Mouse (Mus musculus): ENCODE measurements around the gene Pdzd3.

The Pdzd3 gene

DNA sequence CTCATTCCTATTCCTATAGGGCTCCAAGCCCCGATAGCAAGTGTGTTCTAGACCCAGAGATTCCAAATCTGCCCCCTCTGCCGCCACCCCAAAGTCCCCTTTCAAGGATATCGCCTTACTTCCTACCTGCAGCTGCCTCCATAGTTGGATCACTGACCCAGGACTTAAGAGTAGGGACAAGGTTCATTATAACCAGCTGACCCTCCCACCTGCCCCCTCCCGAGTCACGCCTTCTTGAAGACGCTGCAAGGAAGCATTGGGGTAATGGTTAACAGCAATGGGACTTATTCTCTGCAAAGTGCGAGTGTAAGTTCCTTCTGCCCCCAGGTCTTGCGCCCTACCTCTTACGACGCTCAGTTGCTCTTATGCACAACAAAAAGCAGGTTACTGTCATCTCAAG is at the start of gene Pdzd3:
Gene Pdzd3 (minus strand): TSS at position 158 of the 400 bp plus-strand sequence.
- WGBS = 93% methylated on average over 10 of the region's 10 CpGs

- 96% methylated on average over 3 of the region's 3 CpGs for WGBS
Observed at GRCm38 (mm10) chr9:44300001-44300400, 48.7 kb upstream of the Pdzd3 start.

DNA sequence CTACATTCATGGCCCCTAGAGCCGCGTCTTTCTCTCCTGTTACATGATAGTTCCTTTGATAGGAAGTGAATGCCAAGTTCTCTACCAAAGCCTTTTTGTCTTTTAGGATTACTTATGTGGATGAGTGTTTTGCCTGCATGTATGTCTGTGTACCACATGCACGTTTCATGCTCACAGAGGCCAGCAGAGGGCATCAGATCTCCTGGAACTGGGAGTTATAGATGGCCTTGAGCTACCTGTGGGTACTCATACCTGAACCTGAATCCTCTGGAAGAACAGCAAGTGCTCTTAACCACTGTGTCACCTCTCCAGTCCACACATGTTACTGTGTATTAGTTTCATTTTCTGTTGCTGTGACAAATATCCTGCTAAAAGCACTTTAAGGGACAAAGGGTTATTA is 41.2 kb upstream of the Pdzd3 start:
- WGBS = 61% methylated on average over 3 of the region's 3 CpGs

DNA sequence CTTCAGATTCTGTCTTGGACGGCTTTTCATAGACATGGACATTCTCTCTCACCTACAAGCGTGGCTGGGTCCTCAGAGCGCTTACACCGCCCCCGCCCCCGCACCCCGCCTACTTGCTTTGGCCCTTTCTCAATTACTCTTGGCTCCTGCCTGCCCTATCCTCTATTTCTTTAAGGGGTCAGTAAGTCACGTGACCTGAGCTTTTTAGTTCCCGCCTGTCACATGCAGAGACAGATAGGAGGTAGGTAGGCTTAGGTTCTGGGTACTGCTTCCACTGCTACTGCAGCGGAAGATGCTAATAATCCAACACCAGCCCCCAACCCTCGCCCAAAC is 37.7 kb upstream of the Pdzd3 start:
- 13% methylated on average over 11 of the region's 11 CpGs for WGBS

GRCm38 (mm10) chr9:44288076-44288958 is 37.0 kb upstream of the Pdzd3 start, which contains the start of gene Abcg4:
Abcg4 (minus strand) TSS chr9:44288615.
- WGBS = 2% methylated on average over 38 of the region's 38 CpGs

DNA sequence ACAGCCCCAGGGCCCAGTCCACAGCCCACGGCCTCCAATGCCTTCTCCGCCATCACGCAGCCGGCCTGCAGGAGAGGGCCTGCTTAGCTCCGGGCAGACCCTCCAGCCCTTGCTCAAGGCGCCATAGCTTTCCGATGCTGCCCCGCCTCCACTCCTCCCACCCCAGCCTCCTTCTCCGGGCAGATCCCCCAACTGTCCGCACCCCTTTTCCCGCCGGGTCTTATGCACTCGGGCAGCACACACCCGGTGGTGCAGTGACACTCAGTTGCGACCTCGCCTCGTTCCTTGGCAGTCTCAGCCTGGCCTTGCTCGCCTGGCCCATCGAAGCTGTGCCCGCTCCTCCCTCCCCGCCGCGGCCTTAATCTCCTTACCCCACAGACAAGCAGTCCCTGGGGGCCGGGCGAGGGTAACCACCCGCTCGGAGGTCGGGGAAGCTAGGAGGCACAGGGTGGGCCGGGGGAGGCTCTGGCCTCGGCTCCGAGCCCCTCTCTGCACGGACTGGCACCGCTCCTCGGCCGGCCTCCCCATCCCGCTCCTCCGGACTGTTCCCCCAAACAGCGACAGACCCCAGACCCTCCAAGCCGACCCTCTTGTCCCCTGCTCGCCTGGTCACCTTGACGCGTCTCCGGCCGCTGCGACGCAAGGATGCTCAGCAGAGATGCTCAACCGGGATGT is 36.3 kb upstream of the Pdzd3 start:
- WGBS = under 1% methylated on average over 46 of the region's 47 CpGs

DNA sequence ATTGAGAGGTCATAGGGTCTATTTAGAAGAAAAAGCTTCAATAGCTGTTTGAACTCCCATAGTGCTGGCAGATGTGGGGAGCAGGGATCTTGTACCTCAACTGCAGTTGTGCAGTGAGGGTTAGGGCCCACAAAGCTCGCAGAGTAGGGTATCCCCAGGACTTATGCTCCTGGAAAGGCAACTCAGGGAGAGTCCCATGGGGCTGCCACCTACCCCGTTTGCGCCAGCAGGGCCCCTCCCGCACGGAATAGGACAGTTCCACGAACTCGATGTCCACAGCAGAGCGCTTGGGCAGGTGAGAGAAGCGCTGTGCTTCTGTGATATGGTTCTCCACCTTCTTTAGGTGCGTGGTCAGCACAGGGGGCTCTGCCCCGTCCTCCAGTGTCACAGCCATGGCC is 35.7 kb upstream of the Pdzd3 start:
- WGBS = 9% methylated on average over 11 of the region's 11 CpGs

- 14% methylated on average over 6 of the region's 6 CpGs for WGBS
Observed at GRCm38 (mm10) chr9:44286256-44286850, 35.1 kb upstream of the Pdzd3 start.

- 66% methylated on average over 5 of the region's 5 CpGs for WGBS
Observed at GRCm38 (mm10) chr9:44283183-44283582, 31.9 kb upstream of the Pdzd3 start.

- WGBS = 75% methylated on average over 4 of the region's 4 CpGs
Observed at GRCm38 (mm10) chr9:44269973-44270372, 18.7 kb upstream of the Pdzd3 start.

DNA sequence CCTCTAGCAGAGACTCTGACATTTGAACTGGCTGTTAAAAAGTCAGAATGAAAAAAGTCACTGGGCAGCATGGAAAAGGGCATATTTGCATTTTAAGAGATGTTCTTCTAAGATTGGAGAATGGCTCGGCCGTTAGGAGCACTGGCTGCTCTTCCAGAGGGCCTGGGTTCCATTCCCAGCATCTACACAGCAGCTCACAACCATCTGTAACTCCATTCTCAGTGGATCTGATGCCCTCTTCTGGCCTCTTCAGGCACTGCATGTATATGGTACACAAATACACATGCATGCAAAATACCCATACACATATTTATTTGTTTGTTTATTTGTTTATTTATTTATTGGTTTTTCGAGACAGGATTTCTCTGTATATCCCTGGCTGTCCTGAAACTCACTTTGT is 17.8 kb upstream of the Pdzd3 start:
- WGBS = 86% methylated on average over 3 of the region's 3 CpGs

- 68% methylated on average over 6 of the region's 6 CpGs for WGBS
Observed at GRCm38 (mm10) chr9:44268432-44268831, 17.2 kb upstream of the Pdzd3 start, which contains the start of gene Nlrx1. Nlrx1 (minus strand) TSS chr9:44268599.

DNA sequence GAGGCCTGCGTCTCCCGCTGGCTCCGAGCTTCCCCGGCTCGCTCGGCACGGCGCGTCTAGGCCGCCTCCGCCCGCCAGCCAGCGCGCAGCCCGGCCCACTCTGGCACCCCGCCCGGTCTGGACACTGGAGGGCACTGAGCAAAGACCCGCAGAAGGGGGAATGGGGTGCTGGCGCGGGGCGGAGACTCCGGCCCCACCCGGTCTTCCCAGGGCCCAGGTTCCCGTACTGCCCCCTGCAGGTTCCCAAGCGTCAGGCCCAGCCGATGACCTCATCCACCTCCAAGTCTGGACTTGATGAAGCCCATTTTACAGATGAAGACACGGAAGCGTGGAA is 16.7 kb upstream of the Pdzd3 start:
- 4% methylated on average over 28 of the region's 28 CpGs for WGBS

DNA sequence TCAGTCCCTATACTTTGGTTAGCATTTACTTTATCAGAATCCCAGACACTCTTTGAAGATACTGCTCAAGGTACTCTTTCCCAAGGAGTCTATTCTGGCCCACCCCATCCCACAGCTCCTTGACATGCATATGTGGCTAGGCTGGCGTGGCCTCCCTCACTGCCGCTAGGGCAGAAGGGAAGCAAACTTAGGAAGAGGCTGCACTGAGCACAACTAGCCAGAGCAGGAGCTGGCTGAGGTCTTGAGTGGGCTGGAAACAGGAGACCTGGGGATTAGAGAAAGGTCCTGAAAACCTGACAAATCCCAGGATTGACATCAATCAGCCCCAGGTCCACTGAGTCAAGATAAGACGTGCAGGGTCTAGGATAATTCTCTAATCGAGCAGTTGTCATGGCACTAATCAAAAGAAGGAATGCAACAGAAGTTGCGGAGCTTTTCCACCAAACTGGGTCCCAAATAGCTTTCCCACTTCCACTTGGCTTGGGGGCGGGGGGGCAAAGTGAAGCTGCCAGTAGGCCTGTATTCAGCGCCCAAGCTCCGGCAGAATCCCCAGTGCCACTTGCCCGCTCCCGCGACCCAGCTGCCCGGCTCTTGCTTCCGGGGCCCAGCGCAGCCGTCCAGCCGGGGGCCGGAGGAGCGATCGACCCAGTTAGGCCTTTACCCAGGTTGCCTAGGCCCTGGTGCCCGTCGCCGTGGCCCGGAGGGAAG is 16.2 kb upstream of the Pdzd3 start:
- WGBS = 10% methylated on average over 23 of the region's 23 CpGs

DNA sequence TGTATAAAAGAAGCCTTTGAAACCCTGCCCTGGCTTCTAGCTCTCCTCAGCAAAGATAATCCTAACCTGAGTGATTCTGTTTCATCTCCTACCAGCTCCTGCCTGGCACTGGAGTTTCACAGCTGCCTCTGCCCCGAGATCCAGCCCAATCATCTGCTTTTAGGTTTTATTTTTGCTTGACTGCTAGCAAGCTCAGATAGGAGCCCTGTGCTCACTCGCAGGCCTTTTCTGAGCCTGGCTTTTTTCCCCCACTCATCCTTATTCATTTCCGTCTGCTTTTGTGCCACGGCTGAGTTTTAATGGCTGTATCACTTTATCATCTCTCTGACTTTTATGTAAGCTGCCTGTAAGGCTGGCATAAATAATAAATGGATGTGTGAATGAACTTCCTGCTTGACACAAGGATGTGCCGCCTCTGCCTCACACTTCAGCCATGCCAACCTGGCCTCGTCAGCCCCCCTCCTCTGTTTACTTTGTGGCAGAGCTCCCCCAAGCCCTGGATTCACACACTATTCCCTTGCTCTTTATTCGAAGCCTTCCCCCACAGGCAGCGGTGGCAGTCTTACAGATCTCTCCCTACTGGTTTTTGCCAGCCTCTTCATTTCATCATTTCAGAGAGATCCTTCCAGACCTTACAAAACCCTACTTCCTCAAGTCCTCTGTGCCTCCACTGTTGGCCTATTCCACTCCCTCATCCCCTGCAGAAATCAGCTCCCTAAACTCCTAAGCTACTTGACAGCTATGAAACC is 15.4 kb upstream of the Pdzd3 start:
- WGBS = 27% methylated on average over 8 of the region's 8 CpGs

- 88% methylated on average over 14 of the region's 14 CpGs for WGBS
Observed at GRCm38 (mm10) chr9:44261388-44261787, 10.1 kb upstream of the Pdzd3 start.

DNA sequence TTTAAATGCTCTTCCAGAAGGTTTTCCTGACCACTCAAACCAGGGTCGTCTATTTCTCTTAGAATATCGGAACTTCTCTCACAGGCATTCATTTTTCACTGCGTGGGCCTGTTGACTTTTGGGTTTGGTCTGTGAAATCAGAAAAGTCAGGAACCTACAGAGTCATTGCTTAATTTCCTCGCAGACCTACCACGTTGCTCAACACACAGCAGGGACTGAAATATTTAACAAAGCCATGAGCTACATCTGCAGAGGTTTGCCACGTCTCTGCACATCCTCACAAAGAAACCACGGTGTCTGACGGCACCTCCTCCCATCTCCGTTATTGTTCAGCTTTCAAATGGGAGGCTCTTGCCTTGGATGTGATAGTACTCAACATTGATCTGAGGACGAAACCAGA is 7.7 kb upstream of the Pdzd3 start:
- 85% methylated on average over 10 of the region's 10 CpGs for WGBS

- 77% methylated on average over 8 of the region's 8 CpGs for WGBS
Observed at GRCm38 (mm10) chr9:44256213-44256612, 4.9 kb upstream of the Pdzd3 start.

GRCm38 (mm10) chr9:44255136-44255521 is 3.9 kb upstream of the Pdzd3 start:
- WGBS = 64% methylated on average over 6 of the region's 6 CpGs

GRCm38 (mm10) chr9:44254508-44255135 is 3.4 kb upstream of the Pdzd3 start:
- 20% methylated on average over 5 of the region's 5 CpGs for WGBS

GRCm38 (mm10) chr9:44253441-44253840 is 2.2 kb upstream of the Pdzd3 start:
- WGBS = 88% methylated on average over 6 of the region's 6 CpGs

Measured in cerebral cortex, adult 2 months (tissue).